Mouse (Mus musculus) monocyte, adult 5-6 weeks (primary cell): ENCODE results near the gene Axin1. TPM values are rescaled to one million over a fixed set of nuclear protein-coding genes. Genes with fewer than 3 reads are reported as not detected.
"Not testable (repeated sequence)": the region's sequence is repeated elsewhere in the genome, so short reads cannot be mapped to it uniquely, and the experiment has no call there.

ENCODE experiments used
- ATAC-seq: fragments of 153-309, 156-312 bp; replicated peaks from 2 replicates; pipeline ENCODE4 v1.8.0; 2017; ENCODE audit warnings: mild to moderate bottlenecking; ENCODE audit not compliant: low TSS enrichment, insufficient number of reproducible peaks, severe bottlenecking, poor library complexity, low FRiP score
- total RNA-seq: library from RNA; stranded (forward); fragments of 200-1000, 200-491, 200-594 nt; gene quantifications from 3 replicates; pipeline ENCODE4 v1.2.3, GENCODE M21; 2017

The Axin1 gene
- total RNA-seq, 1 experiment from 2014 or later = 305 TPM

GRCm38 (mm10) chr17:26168039-26168438, 29.6 kb downstream of the Axin1 start:
- ATAC-seq = peak; percentile 97

DNA sequence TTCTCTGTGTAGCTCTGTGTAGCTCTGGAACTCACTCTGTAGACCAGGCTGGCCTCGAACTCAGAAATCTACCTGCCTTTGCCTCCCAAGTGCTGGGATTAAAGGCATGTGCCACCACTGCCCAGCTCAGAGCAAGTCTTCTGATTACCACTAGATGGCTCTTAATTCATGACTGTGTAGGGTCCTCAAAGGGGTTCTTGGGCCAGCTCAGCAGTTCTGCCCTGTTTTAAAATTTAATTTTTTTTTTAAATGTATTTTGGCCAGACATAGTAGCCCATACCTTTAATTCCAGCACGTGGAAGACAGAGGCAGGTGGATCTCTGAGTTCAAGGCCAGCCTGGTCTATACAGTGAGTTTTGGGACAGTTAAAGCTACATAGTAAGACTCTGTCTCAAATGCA, 36.8 kb downstream of the Axin1 start:
- ATAC-seq = not testable (repeated sequence)

GRCm38 (mm10) chr17:26178611-26179010, 40.1 kb downstream of the Axin1 start:
- no peak for ATAC-seq

DNA sequence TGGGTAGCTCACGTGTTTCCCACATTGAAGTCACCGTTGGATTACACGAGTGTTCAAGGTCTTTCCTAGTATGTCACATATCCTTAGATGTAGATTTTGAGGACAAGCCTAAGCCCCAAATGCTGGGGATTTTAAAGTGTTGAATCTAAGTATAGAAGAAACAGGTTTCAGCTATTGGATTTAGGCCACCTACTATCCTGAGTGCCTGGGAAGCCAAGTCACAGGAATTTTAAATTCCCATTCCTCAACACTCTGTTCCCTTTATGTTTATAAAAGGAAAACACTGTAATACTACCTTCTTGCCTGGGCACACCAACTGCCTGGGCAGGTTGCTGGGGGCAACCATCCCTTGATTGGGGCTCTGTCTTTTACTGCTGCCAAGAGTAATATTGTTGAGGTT, 42.7 kb downstream of the Axin1 start:
- ATAC-seq = no peak

GRCm38 (mm10) chr17:26187592-26187991, 49.1 kb downstream of the Axin1 start:
- ATAC-seq = no peak

GRCm38 (mm10) chr17:26188091-26188805, 49.8 kb downstream of the Axin1 start:
- no peak for ATAC-seq

DNA sequence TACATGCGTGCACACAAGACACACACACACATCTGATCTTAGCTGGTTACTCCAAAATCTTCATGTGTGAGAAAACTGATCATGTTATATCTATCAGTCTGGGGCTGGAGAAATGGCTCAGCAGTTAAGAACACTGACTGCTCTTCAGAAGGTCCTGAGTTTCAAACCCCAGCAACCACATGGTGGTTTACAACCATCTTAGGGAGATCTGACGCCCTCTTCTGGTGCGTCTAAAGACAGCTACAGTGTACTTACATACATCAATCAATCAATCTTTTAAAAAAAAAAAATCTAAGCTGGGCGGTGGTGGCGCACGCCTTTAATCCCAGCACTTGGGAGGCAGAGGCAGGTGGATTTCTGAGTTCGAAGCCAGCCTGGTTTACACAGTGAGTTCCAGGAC, 53.0 kb downstream of the Axin1 start:
- not testable (repeated sequence) for ATAC-seq

DNA sequence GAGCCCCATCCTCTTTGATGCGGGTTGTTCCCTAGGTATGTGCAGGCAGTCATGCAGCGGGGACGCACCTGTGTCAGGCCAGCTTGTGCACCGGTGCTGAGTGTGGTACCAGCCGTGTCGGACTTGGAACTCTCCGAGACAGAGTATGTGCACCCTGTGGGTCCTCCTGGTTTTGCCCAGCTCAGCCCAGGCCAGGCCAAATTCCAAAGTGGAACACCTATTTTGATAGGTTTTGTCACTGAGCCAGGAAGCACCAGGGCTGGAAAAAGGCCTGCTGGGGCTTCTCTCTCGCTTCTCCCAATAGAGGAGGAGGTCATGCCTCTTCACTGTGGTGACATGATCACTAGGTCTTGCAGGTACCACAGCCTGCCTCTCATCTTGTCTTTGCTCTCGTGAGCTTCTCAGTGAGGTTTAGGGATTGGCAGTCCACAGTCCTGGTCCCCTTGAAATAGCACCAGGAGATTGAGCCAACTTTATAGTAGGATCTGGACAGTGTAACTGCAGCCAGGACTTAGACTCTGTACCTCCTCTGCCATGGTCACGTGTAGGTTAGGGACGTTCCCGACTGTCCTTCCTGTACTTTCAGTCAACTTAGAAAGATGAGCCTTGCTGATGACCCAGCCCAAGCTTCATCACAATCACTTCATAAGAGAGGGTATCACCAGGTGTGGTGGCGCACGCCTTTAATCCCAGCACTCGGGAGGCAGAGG, 54.1 kb downstream of the Axin1 start:
- no peak for ATAC-seq

- ATAC-seq = no peak
Observed at GRCm38 (mm10) chr17:26198892-26199291, 60.4 kb downstream of the Axin1 start, which contains the start of gene Pdia2. Gene Pdia2, minus strand, starts transcription at chr17:26199087.

GRCm38 (mm10) chr17:26200831-26201705, 62.6 kb downstream of the Axin1 start:
- no peak for ATAC-seq

DNA sequence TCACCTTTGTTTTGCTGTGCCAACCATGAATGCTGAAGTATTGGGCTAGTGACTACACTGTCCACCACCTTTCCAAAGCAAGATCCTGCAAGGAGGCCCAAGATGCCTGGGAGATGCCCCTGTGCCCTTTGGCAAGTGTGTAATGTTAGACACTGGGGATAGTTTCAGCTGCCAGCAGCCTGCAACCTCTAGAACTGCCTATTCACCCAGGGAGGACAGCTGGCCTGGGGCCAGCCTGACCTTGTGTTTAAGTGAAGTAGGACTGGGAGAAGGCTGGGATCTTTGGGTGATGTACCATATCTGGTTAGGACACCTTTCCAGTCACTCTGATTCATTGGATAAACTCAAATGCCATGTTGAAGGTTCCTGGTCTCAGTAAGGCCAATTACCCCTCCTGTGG, 63.5 kb downstream of the Axin1 start:
- no peak for ATAC-seq

- no peak for ATAC-seq
Observed at GRCm38 (mm10) chr17:26202737-26203136, 64.2 kb downstream of the Axin1 start, which contains the start of gene Rgs11. Gene Rgs11, plus strand, starts transcription at chr17:26202951.

DNA sequence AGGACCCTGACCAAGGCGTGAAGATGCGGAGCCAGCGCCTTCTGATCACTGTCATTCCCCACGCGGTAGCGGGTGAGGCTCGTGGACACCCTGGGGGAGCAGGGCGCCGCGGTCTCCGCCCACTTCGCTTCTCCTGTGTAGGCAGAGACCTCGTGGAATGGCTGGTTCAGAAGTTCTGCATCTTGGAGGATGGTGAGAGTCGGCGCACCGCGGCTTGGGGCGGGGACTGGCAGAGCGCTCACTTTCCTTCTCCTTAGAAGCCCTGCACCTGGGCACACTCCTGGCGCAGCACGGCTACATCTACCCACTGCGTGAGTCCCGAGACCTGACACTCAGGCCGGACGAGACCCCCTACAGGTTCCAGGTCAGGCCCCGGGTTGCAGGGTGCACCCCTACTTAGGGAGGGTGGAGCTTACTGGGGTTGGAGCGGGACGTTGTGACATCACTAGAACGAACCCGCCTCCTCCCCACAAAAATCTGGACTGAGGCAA, 64.9 kb downstream of the Axin1 start:
- ATAC-seq = peak; percentile 38; the same call in 1 of the 2 replicates

- no peak for ATAC-seq
Observed at GRCm38 (mm10) chr17:26204766-26205165, 66.3 kb downstream of the Axin1 start.

DNA sequence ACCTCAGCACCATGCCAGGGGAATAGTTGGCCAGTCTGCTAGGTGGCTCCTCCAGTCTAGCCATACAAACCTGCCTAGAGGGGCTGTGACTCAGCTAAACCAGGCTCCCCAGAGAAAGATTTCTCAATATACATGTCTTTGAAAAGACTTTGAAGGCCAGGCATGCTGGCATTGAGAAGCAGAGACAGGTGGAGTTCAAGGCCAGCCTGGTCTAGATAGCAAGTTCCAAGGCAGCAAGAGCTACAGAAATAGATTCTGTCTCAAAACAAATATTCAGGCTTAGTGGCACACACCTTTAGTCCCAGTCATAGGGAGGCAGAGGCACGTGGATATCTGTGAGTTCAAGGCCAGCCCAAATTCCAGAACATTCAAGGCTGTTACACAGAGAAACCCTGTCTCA, 67.9 kb downstream of the Axin1 start:
- ATAC-seq = no peak

- ATAC-seq = no peak
Observed at GRCm38 (mm10) chr17:26207686-26208085, 69.2 kb downstream of the Axin1 start, which contains the start of gene Arhgdig. Gene Arhgdig, minus strand, starts transcription at chr17:26207786.

GRCm38 (mm10) chr17:26212241-26212640, 73.8 kb downstream of the Axin1 start:
- ATAC-seq = no peak

GRCm38 (mm10) chr17:26212681-26213080, 74.2 kb downstream of the Axin1 start:
- ATAC-seq = no peak

- ATAC-seq = no peak
Observed at GRCm38 (mm10) chr17:26221508-26221907, 83.0 kb downstream of the Axin1 start.
